Mouse (Mus musculus) embryonic fibroblast, embryonic 13.5 days (primary cell): ENCODE data around the gene 1110051M20Rik.

ENCODE experiments used
- CTCF ChIP-seq: IDR thresholded peaks from 2 replicates; pipeline ENCODE4 v1.5.1; 2011; ENCODE audit warnings: mild to moderate bottlenecking, control low read depth, low read length, moderate library complexity, borderline replicate concordance; ENCODE audit not compliant: insufficient read depth
- POLR2A ChIP-seq: IDR thresholded peaks from 2 replicates; pipeline ENCODE4 v1.6.1; 2011; ENCODE audit warnings: low read depth, mild to moderate bottlenecking, control low read depth, low read length, moderate library complexity

- no peak for TF ChIP-seq CTCF
- TF ChIP-seq POLR2A, result no peak
These were observed 32.3 kb upstream of the 1110051M20Rik start for GRCm38 (mm10) chr2:91476841-91477240.
